Mouse (Mus musculus) heart, adult 2 months (tissue): Measurements from ENCODE around the gene Itga4. TPM values are rescaled to one million over a fixed set of nuclear protein-coding genes. Genes with fewer than 3 reads are reported as not detected.

Source experiments
- DNase-seq, 2 experiments: peaks; one replicate each; pipeline ENCODE4 v3.0.0; 2021
- H3K27ac ChIP-seq: fragments of 200-600 bp; 2 replicates; pipeline ENCODE4 v1.8.1; 2022
- H3K27me3 ChIP-seq: fragments of 200-500 bp; 2 replicates; pipeline ENCODE4 v1.6.1; 2012; ENCODE audit warnings: mild to moderate bottlenecking, low read length, inconsistent platforms, mixed read lengths; ENCODE audit not compliant: control insufficient read depth, insufficient read depth
- H3K36me3 ChIP-seq: fragments of 200-500 bp; 2 replicates; pipeline ENCODE4 v1.6.1; 2012; ENCODE audit warnings: low read length, inconsistent platforms; ENCODE audit not compliant: control insufficient read depth, insufficient read depth
- H3K4me1 ChIP-seq: fragments of 200-500 bp; 2 replicates; pipeline ENCODE4 v1.6.1; 2011; ENCODE audit warnings: low read length; ENCODE audit not compliant: control insufficient read depth, insufficient read depth
- H3K4me3 ChIP-seq: fragments of 200-600 bp; 2 replicates; pipeline ENCODE4 v1.8.1; 2022
- H3K79me2 ChIP-seq: fragments of 200-500 bp; replicated peaks from 2 replicates; pipeline ENCODE4 v1.6.1; 2012; ENCODE audit warnings: mild to moderate bottlenecking, inconsistent platforms, low read length, moderate library complexity, mixed read lengths; ENCODE audit not compliant: control insufficient read depth, insufficient read depth
- H3K9ac ChIP-seq: fragments of 200-500 bp; 2 replicates; pipeline ENCODE4 v1.6.1; 2012; ENCODE audit warnings: low read depth, mild to moderate bottlenecking, control low read depth, inconsistent platforms, low read length, mixed read lengths
- CTCF ChIP-seq: fragments of 200-600 bp; IDR thresholded peaks from 2 replicates; pipeline ENCODE4 v1.8.1; 2022; ENCODE audit warnings: antibody characterized with exemption, mild to moderate bottlenecking, moderate library complexity
- EP300 ChIP-seq: fragments of 200-500 bp; IDR thresholded peaks from 2 replicates; pipeline ENCODE4 v1.6.1; 2011; ENCODE audit warnings: low read depth, low read length, control low read depth; ENCODE audit not compliant: insufficient read depth
- POLR2A ChIP-seq: fragments of 200-500 bp; IDR thresholded peaks from 2 replicates; pipeline ENCODE4 v1.6.1; 2011; ENCODE audit warnings: mild to moderate bottlenecking, low read depth, low read length, control low read depth; ENCODE audit not compliant: insufficient read depth
- WGBS: fragments of 180-500 bp; shearing (Covaris S2); methylation state at CpG from one replicate; pipeline ENCODE4 v1.1.7; 2018; 5-methylcytosine and 5-hydroxymethylcytosine counted together
- intact Hi-C: fragments of 180-260 bp; cut with DNase I; formaldehyde crosslinking; loops from one replicate; pipeline ENCODE4 v1.15.1; 2025
- polyA plus RNA-seq: library from polyadenylated mRNA; depleted of rRNA; stranded (reverse); fragments of >200 nt; gene quantifications from 2 replicates; pipeline ENCODE4 v1.2.3, GENCODE M21; 2012
- total RNA-seq, 2 experiments: library from RNA; stranded (reverse); gene quantifications; 2 replicates each; pipeline ENCODE4 v1.2.3; 2021

The Itga4 gene
- total and polyA plus RNA-seq, 3 experiments = 1.7 to 2.7 (median 1.8) TPM

- H3K36me3 ChIP-seq = no peaks in the 10 kb centered on the region
- no peak overlapping the region for H3K27ac ChIP-seq
- H3K4me1 ChIP-seq = no peaks in the 10 kb centered on the region
- no peak overlapping the region for H3K4me3 ChIP-seq
- WGBS = 81% methylated on average over 6 of the region's 6 CpGs
- intact Hi-C loops = no loop called here
- DNase-seq = no peak
- no peak for TF ChIP-seq EP300
- TF ChIP-seq POLR2A = no peak
- TF ChIP-seq CTCF = no peak
- H3K9ac ChIP-seq = no peak overlapping the region
- no peaks in the 10 kb centered on the region for H3K79me2 ChIP-seq
- no peaks in the 10 kb centered on the region for H3K27me3 ChIP-seq
Observed at GRCm38 (mm10) chr2:79351179-79352099, 96.2 kb downstream of the Itga4 start.

GRCm38 (mm10) chr2:79352100-79352802 is 97.0 kb downstream of the Itga4 start:
- TF ChIP-seq EP300 = no peak
- TF ChIP-seq POLR2A = no peak
- TF ChIP-seq CTCF = no peak
- Histone ChIP-seq H3K27me3 (no peaks in the 10 kb centered on the region), H3K27ac (no peak overlapping the region), H3K4me1 (no peaks in the 10 kb centered on the region), H3K9ac (no peak overlapping the region), H3K79me2 (no peaks in the 10 kb centered on the region), H3K36me3 (no peaks in the 10 kb centered on the region), H3K4me3 (no peak overlapping the region)
- WGBS = 86% methylated on average over 4 of the region's 4 CpGs
- intact Hi-C loops = no loop called here
- DNase-seq = no peak

DNA sequence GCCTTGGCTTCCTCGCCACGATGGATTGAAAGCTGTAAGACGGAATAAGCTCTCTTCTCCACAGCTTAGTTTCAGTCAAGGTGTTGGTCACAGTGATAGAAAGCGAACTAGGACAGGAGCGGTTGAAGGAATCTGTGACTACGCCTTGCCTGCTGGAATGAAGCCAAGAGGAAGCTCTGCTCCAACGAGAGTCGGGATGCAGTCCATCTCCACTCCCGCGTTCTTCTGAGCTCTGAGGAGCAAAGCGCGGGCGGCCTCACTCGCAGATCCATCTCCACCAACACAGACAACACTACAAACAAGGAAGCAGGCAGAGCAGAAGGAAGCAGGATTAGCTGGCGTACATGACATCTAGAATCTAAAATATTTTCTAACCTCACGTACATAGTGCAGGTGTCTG is 99.5 kb downstream of the Itga4 start:
- Histone ChIP-seq H3K27me3 (no peaks in the 10 kb centered on the region), H3K4me1 (no peaks in the 10 kb centered on the region), H3K36me3 (no peaks in the 10 kb centered on the region), H3K9ac (no peak overlapping the region), H3K79me2 (no peaks in the 10 kb centered on the region), H3K27ac (no peak overlapping the region), H3K4me3 (no peak overlapping the region)
- no peak for TF ChIP-seq POLR2A
- no peak for TF ChIP-seq CTCF
- WGBS = 78% methylated on average over 16 of the region's 16 CpGs
- intact Hi-C loops = no loop called here
- DNase-seq = no peak

GRCm38 (mm10) chr2:79357835-79358234 is 102.6 kb downstream of the Itga4 start:
- H3K79me2 ChIP-seq = no peaks in the 10 kb centered on the region
- WGBS = 86% methylated on average over 3 of the region's 3 CpGs
- no peak overlapping the region for H3K27ac ChIP-seq
- H3K4me1 ChIP-seq = no peaks in the 10 kb centered on the region
- intact Hi-C loops = no loop called here
- H3K36me3 ChIP-seq = no peaks in the 10 kb centered on the region
- no peaks in the 10 kb centered on the region for H3K27me3 ChIP-seq
- no peak for DNase-seq
- H3K9ac ChIP-seq = no peak overlapping the region
- no peak overlapping the region for H3K4me3 ChIP-seq
- no peak for TF ChIP-seq CTCF
- TF ChIP-seq POLR2A = no peak
- TF ChIP-seq EP300 = no peak

DNA sequence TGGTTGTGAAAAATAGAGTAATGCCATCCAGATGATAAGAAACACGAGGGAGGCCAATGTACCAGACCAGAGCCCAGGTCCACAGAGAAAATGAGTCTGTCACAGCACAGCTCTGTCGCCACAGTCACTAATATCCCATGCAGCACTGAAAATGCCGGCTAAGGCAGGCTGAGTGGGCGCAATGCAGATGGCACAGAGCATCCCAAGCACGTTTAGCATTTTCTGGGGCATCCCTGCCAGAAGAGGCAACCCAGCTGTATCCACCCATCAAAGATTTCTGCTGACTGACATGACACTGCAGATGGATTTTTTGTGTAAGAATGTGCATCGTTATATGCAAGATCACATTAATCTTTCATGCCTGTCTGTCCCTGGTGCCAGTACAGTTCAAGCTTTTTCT is 106.8 kb downstream of the Itga4 start:
- WGBS = 65% methylated on average over 6 of the region's 6 CpGs
- H3K27me3 ChIP-seq = no peaks in the 10 kb centered on the region
- H3K79me2 ChIP-seq = no peaks in the 10 kb centered on the region
- no peak overlapping the region for H3K9ac ChIP-seq
- no peaks in the 10 kb centered on the region for H3K4me1 ChIP-seq
- TF ChIP-seq EP300 = no peak
- no peak for TF ChIP-seq CTCF
- TF ChIP-seq POLR2A = no peak
- H3K4me3 ChIP-seq = no peak overlapping the region
- no peak for DNase-seq
- H3K36me3 ChIP-seq = no peaks in the 10 kb centered on the region
- H3K27ac ChIP-seq = no peak overlapping the region
- intact Hi-C loops = no loop called here

- 71% methylated on average over 6 of the region's 6 CpGs for WGBS
- no peak for DNase-seq
- Histone ChIP-seq H3K27ac (no peak overlapping the region), H3K36me3 (no peaks in the 10 kb centered on the region), H3K4me3 (no peak overlapping the region), H3K4me1 (no peaks in the 10 kb centered on the region; the same call in 1 of the 2 replicates), H3K79me2 (no peaks in the 10 kb centered on the region), H3K27me3 (no peaks in the 10 kb centered on the region), H3K9ac (no peak overlapping the region)
- intact Hi-C loops = no loop called here
- no peak for TF ChIP-seq CTCF
- no peak for TF ChIP-seq POLR2A
- TF ChIP-seq EP300 = no peak
Observed at GRCm38 (mm10) chr2:79363920-79364319, 108.7 kb downstream of the Itga4 start.
